Mouse (Mus musculus): ENCODE results near the gene Adcy2.

- no peak for TF ChIP-seq POLR2A (IDR thresholded peaks at IDR 0.05; ENCODE audit: insufficient read depth, low read length)
- TF ChIP-seq CTCF (IDR thresholded peaks at IDR 0.05; ENCODE audit: low read depth, low read length) = no peak
Observed at GRCm38 (mm10) chr13:68605689-68606126, 393.6 kb downstream of the Adcy2 start.

Data from ES-Bruce4 (cell line).